Mouse (Mus musculus) kidney, postnatal 0 days (tissue): ENCODE measurements at regions not wholly inside any gene's neighbourhood (a gene's known extent, or its start where the extent isn't known, plus 50 kb on each side); places are given as distances from the start of the nearest gene placed in this dataset.

ENCODE experiments used
- ATAC-seq: fragments of 200-750 bp; cut with Nextera tagmentation; replicated peaks from 2 replicates; pipeline ENCODE4 v1.8.0; 2017; ENCODE audit warnings: low read depth, moderate number of reproducible peaks, moderate TSS enrichment, moderate library complexity; ENCODE audit not compliant: low FRiP score
- DNase-seq: peaks from one replicate; pipeline ENCODE4 v3.0.0-alpha.2; 2016; ENCODE audit warnings: low spot score
- H3K27ac ChIP-seq: fragments of 300-500 bp; sonication (generic); 2 replicates; pipeline ENCODE4 v1.5.1; 2014; ENCODE audit warnings: mild to moderate bottlenecking
- H3K27me3 ChIP-seq: fragments of 300-500 bp; sonication (generic); 2 replicates; pipeline ENCODE4 v1.6.1; 2014; ENCODE audit warnings: low read length, mixed read lengths; ENCODE audit not compliant: insufficient read depth
- H3K36me3 ChIP-seq: fragments of 300-500 bp; sonication (generic); 2 replicates; pipeline ENCODE4 v1.6.1; 2014; ENCODE audit warnings: low read length, mixed read lengths; ENCODE audit not compliant: insufficient read depth
- H3K4me1 ChIP-seq: fragments of 300-500 bp; sonication (generic); replicated peaks from 2 replicates; pipeline ENCODE4 v1.6.1; 2014; ENCODE audit warnings: antibody characterized with exemption, low read length, mixed read lengths; ENCODE audit not compliant: insufficient read depth
- H3K4me2 ChIP-seq: fragments of 300-500 bp; sonication (generic); 2 replicates; pipeline ENCODE4 v1.6.1; 2014; ENCODE audit warnings: mild to moderate bottlenecking, low read length, moderate library complexity, mixed read lengths
- H3K4me3 ChIP-seq: fragments of 300-500 bp; sonication (generic); replicated peaks from 2 replicates; pipeline ENCODE4 v1.5.1; 2014; ENCODE audit warnings: low read depth, low read length
- H3K9ac ChIP-seq: fragments of 300-500 bp; sonication (generic); 2 replicates; pipeline ENCODE4 v1.6.1; 2014; ENCODE audit warnings: low read depth, low read length
- H3K9me3 ChIP-seq: fragments of 300-500 bp; sonication (generic); replicated peaks from 2 replicates; pipeline ENCODE4 v1.6.1; 2016; ENCODE audit warnings: low read length, inconsistent platforms, mixed read lengths
- CTCF ChIP-seq: IDR thresholded peaks from 2 replicates; pipeline ENCODE4 v1.5.1; 2016; ENCODE audit warnings: antibody characterized with exemption, low read depth, mild to moderate bottlenecking, moderate library complexity
- WGBS: fragments of 180-500 bp; shearing (Covaris S2); extraction: QIAGEN DNeasy Blood & Tissue Kit; methylation state at CpG from one replicate; pipeline ENCODE4 v1.1.7; 2014; 5-methylcytosine and 5-hydroxymethylcytosine counted together

- no peak overlapping the region for H3K4me2 ChIP-seq
- H3K36me3 ChIP-seq, result no peaks in the 10 kb centered on the region
- no peaks in the 10 kb centered on the region for H3K9me3 ChIP-seq
- H3K4me1 ChIP-seq, result no peaks in the 10 kb centered on the region
- no peak for TF ChIP-seq CTCF
- ATAC-seq, result no peak
- H3K9ac ChIP-seq, result no peak overlapping the region
- H3K4me3 ChIP-seq, result no peak overlapping the region
- peak overlapping the region; percentile 58; the same call in 1 of the 2 replicates for H3K27ac ChIP-seq
- 13% methylated on average over 1 of the region's 1 CpGs for WGBS
- no peak for DNase-seq
- no peaks in the 10 kb centered on the region for H3K27me3 ChIP-seq
Observed at GRCm38 (mm10) chr8:103824747-103825146, 276.7 kb upstream of the Cdh5 start.

- H3K36me3 ChIP-seq, result no peaks in the 10 kb centered on the region
- H3K9ac ChIP-seq, result no peak overlapping the region
- H3K4me3 ChIP-seq, result no peak overlapping the region
- no peaks in the 10 kb centered on the region for H3K9me3 ChIP-seq
- TF ChIP-seq CTCF, result no peak
- ATAC-seq (peak; percentile 66; the same call in 1 of the 2 replicates), DNase-seq (peak; percentile 89)
- no peaks in the 10 kb centered on the region for H3K27me3 ChIP-seq
- H3K27ac ChIP-seq, result peak overlapping the region; percentile 58
- WGBS, result 15% methylated on average over 3 of the region's 3 CpGs
- H3K4me1 ChIP-seq, result no peaks in the 10 kb centered on the region
- no peak overlapping the region for H3K4me2 ChIP-seq
Observed at GRCm38 (mm10) chr8:103825289-103825688, 276.1 kb upstream of the Cdh5 start.

GRCm38 (mm10) chr8:103830416-103830815, 271.0 kb upstream of the Cdh5 start:
- H3K36me3 ChIP-seq, result no peaks in the 10 kb centered on the region
- no peak for TF ChIP-seq CTCF
- H3K4me1 ChIP-seq, result no peaks in the 10 kb centered on the region
- no peak overlapping the region for H3K9ac ChIP-seq
- no peaks in the 10 kb centered on the region for H3K9me3 ChIP-seq
- ATAC-seq (no peak), DNase-seq (no peak)
- H3K4me3 ChIP-seq, result no peak overlapping the region
- 84% methylated on average over 3 of the region's 3 CpGs for WGBS
- H3K4me2 ChIP-seq, result no peak overlapping the region
- no peak overlapping the region for H3K27ac ChIP-seq
- H3K27me3 ChIP-seq, result no peaks in the 10 kb centered on the region

GRCm38 (mm10) chr8:103839990-103840389, 261.4 kb upstream of the Cdh5 start:
- Histone ChIP-seq H3K27ac (no peak overlapping the region), H3K4me1 (no peaks in the 10 kb centered on the region), H3K36me3 (no peaks in the 10 kb centered on the region), H3K9ac (no peak overlapping the region), H3K4me3 (no peak overlapping the region), H3K9me3 (no peaks in the 10 kb centered on the region), H3K4me2 (no peak overlapping the region), H3K27me3 (no peaks in the 10 kb centered on the region)
- TF ChIP-seq CTCF, result no peak
- DNase-seq, result no peak
- 94% methylated on average over 4 of the region's 4 CpGs for WGBS
- ATAC-seq, result no peak

GRCm38 (mm10) chr8:103845964-103846363, 255.5 kb upstream of the Cdh5 start:
- H3K9me3 ChIP-seq, result no peaks in the 10 kb centered on the region
- no peak for ATAC-seq
- WGBS, result 75% methylated on average over 1 of the region's 1 CpGs
- no peak for TF ChIP-seq CTCF
- no peaks in the 10 kb centered on the region for H3K36me3 ChIP-seq
- no peak overlapping the region for H3K4me3 ChIP-seq
- H3K4me1 ChIP-seq, result no peaks in the 10 kb centered on the region
- H3K4me2 ChIP-seq, result no peak overlapping the region
- no peak overlapping the region for H3K9ac ChIP-seq
- H3K27me3 ChIP-seq, result no peaks in the 10 kb centered on the region
- H3K27ac ChIP-seq, result no peak overlapping the region
- no peak for DNase-seq

- H3K4me3 ChIP-seq, result no peak overlapping the region
- no peak overlapping the region for H3K27ac ChIP-seq
- H3K27me3 ChIP-seq, result no peaks in the 10 kb centered on the region
- H3K4me1 ChIP-seq, result no peaks in the 10 kb centered on the region
- H3K9me3 ChIP-seq, result no peaks in the 10 kb centered on the region
- H3K36me3 ChIP-seq, result no peaks in the 10 kb centered on the region
- H3K9ac ChIP-seq, result no peak overlapping the region
- 38% methylated on average over 10 of the region's 10 CpGs for WGBS
- H3K4me2 ChIP-seq, result no peak overlapping the region
- ATAC-seq (no peak), DNase-seq (no peak)
- TF ChIP-seq CTCF, result no peak
Observed at GRCm38 (mm10) chr8:103846382-103846976, 254.9 kb upstream of the Cdh5 start.

GRCm38 (mm10) chr8:103849785-103850184, 251.6 kb upstream of the Cdh5 start:
- H3K36me3 ChIP-seq, result no peaks in the 10 kb centered on the region
- no peak overlapping the region for H3K4me3 ChIP-seq
- no peaks in the 10 kb centered on the region for H3K4me1 ChIP-seq
- no peak overlapping the region for H3K9ac ChIP-seq
- no peak for TF ChIP-seq CTCF
- H3K27ac ChIP-seq, result no peak overlapping the region
- DNase-seq (no peak), ATAC-seq (no peak)
- no peaks in the 10 kb centered on the region for H3K27me3 ChIP-seq
- no peak overlapping the region for H3K4me2 ChIP-seq
- H3K9me3 ChIP-seq, result no peaks in the 10 kb centered on the region
- WGBS, result 93% methylated on average over 2 of the region's 2 CpGs
